Mouse (Mus musculus): Measurements from ENCODE around the gene Slitrk1. TPM values are rescaled to one million over a fixed set of nuclear protein-coding genes. Genes with fewer than 3 reads are reported as not detected.
A peak's percentile ranks its signal among the peaks of the same experiment; 100 is the strongest.

Gene Slitrk1
- polyA plus RNA-seq, 1 experiment from 2014 or later, result 12.1 TPM

- no peaks in the 10 kb centered on the region for H3K9me3 ChIP-seq
- no peaks in the 10 kb centered on the region for H3K36me3 ChIP-seq (replicated peaks)
- no peak overlapping the region for H3K9ac ChIP-seq
- H3K27me3 ChIP-seq, result no peaks in the 10 kb centered on the region
- no peaks in the 10 kb centered on the region for H3K4me1 ChIP-seq
- H3K4me3 ChIP-seq (replicated peaks), result no peak overlapping the region
- H3K27ac ChIP-seq, result no peak overlapping the region
- no peak for ATAC-seq (ENCODE audit: low FRiP score)
- no peak overlapping the region for H3K4me2 ChIP-seq
Observed at GRCm38 (mm10) chr14:108864631-108865030, 49.3 kb downstream of the Slitrk1 start.

- no peaks in the 10 kb centered on the region for H3K36me3 ChIP-seq (replicated peaks)
- no peak overlapping the region for H3K9ac ChIP-seq
- no peaks in the 10 kb centered on the region for H3K9me3 ChIP-seq
- peak; percentile 25; the same call in 1 of the 2 replicates for ATAC-seq (ENCODE audit: low FRiP score)
- no peak overlapping the region for H3K4me2 ChIP-seq
- no peaks in the 10 kb centered on the region for H3K27me3 ChIP-seq
- H3K4me3 ChIP-seq (replicated peaks), result no peak overlapping the region
- no peaks in the 10 kb centered on the region for H3K4me1 ChIP-seq
- 89% methylated on average over 1 of the region's 1 CpGs for WGBS
- H3K27ac ChIP-seq, result no peak overlapping the region
Observed at GRCm38 (mm10) chr14:108859310-108859709, 54.6 kb downstream of the Slitrk1 start.
